Mouse (Mus musculus) E14TG2a.4 (cell line): ENCODE measurements around the gene Cpm.

Source experiments
- CTCF ChIP-seq: conservative IDR thresholded peaks from 2 replicates; pipeline ENCODE4 v1.5.1; 2014; ENCODE audit warnings: low read length
- NANOG ChIP-seq: IDR thresholded peaks from 2 replicates; pipeline ENCODE4 v1.6.1; 2014; ENCODE audit warnings: borderline replicate concordance, low read length, mixed read lengths

DNA sequence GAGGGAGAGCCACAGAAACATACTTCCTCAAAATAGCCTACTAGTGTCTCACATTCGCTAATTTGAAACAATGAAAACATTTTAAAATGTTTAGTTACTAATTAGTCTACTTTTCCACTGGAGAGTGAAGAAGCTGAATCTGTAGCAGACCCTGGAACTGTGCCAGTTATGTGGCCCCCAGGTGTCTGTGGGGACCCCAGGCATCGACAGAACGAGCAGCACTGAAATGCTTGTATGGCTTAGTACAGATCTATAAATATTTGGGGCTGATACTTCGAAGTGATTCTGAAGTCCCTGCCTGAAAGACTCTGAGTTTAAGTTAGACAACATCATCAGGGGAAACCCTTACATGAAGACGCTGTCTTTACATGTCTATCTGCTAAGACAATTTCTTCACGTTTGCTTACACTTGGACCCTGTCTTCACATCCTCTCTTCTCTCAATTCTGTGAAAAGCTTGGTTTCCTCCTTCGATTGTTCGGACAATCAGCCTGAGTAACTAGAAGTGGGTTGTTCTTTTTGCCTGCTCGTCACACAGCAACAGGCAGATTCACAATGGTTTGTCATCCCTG is 33.0 kb upstream of the Cpm start:
- no peak for TF ChIP-seq CTCF
- TF ChIP-seq NANOG, result no peak
